Mouse (Mus musculus) right cerebral cortex, adult 2 months (tissue): ENCODE data around the gene Olfr452.

Experiments
- DNase-seq, 2 experiments: peaks; one replicate each; pipeline ENCODE4 v3.0.0; 2021 to 2022; ENCODE audit warnings: low spot score in 2 of 2

The Olfr452 gene

GRCm38 (mm10) chr6:42784793-42785192 lies at the start of gene Olfr452:
Gene Olfr452 (plus strand): TSS chr6:42785093.
- DNase-seq = no peak

GRCm38 (mm10) chr6:42739071-42739470 lies 45.8 kb upstream of the Olfr452 start, which contains the start of gene Olfr453:
Gene Olfr453 (plus strand): TSS chr6:42739371.
- DNase-seq = no peak

GRCm38 (mm10) chr6:42742303-42742702 lies 42.6 kb upstream of the Olfr452 start:
- DNase-seq = peak in 1 of 2 experiments; percentile 20

GRCm38 (mm10) chr6:42747846-42748245 lies 37.0 kb upstream of the Olfr452 start:
- DNase-seq = no peak

GRCm38 (mm10) chr6:42756104-42756503 lies 28.8 kb upstream of the Olfr452 start, which contains the start of gene Olfr38:
Gene Olfr38 (plus strand): TSS chr6:42756404.
- DNase-seq = no peak

- no peak for DNase-seq
Observed at GRCm38 (mm10) chr6:42777066-42777465, 7.8 kb upstream of the Olfr452 start.

- no peak for DNase-seq
Observed at GRCm38 (mm10) chr6:42790247-42790948, 5.5 kb downstream of the Olfr452 start.

- peak; percentile 10 to 32 for DNase-seq
Observed at GRCm38 (mm10) chr6:42790949-42791556, 6.2 kb downstream of the Olfr452 start.

GRCm38 (mm10) chr6:42794982-42795381 lies 10.1 kb downstream of the Olfr452 start:
- DNase-seq = no peak

GRCm38 (mm10) chr6:42811639-42812038 lies 26.7 kb downstream of the Olfr452 start, which contains the start of gene Olfr450:
Gene Olfr450 (plus strand): TSS chr6:42811939.
- DNase-seq = no peak

- DNase-seq = no peak
Observed at GRCm38 (mm10) chr6:42834084-42834483, 49.2 kb downstream of the Olfr452 start, which contains the start of gene Olfr449. Gene Olfr449 (plus strand): TSS chr6:42834384.
